Mouse (Mus musculus): ENCODE measurements around the gene Shcbp1l. TPM values are rescaled to one million over a fixed set of nuclear protein-coding genes. Genes with fewer than 3 reads are reported as not detected.
"Not testable (repeated sequence)": the region's sequence is repeated elsewhere in the genome, so short reads cannot be mapped to it uniquely, and the experiment has no call there.

The Shcbp1l gene
- polyA plus RNA-seq, 1 experiment from 2014 or later, result 0.21 TPM

DNA sequence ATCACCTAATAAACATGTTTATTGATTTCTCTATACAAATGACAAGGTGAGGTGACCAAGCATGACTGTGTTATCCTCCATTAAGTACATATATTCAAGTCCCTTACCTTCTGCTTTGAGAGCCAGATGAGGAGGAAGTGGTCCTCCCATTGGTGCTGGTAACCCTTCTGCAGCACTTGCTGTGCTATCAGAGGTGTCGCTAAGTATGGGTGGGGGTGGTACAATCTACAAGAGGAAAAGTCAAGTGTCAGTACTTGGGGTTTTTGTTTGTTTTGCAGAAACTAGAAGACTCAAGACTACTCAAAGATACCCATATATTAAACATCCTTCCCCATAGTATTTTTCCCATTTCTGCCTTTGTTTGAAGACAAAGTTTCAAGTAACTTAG is 56.1 kb downstream of the Shcbp1l start:
- Histone ChIP-seq H3K4me1 (ENCODE audit: insufficient read depth, low read length) (peaks cover 21% of the 10 kb centered on the region), H3K27me3 (ENCODE audit: insufficient read depth, low read length) (no peaks in the 10 kb centered on the region), H3K4me3 (ENCODE audit: low read length) (no peak overlapping the region), H3K27ac (ENCODE audit: low read length) (no peak overlapping the region), H3K9ac (replicated peaks; ENCODE audit: low read length) (no peak overlapping the region), H3K36me3 (ENCODE audit: insufficient read depth, low read length) (peaks cover 49% of the 10 kb centered on the region), H3K4me2 (replicated peaks; ENCODE audit: low read depth, low read length) (no peak overlapping the region), H3K9me3 (ENCODE audit: low read length) (no peaks in the 10 kb centered on the region)
- no peak for ATAC-seq (ENCODE audit: low FRiP score, low TSS enrichment)
- 68% methylated on average over 1 of the region's 1 CpGs for whole genome bisulfite sequencing

DNA sequence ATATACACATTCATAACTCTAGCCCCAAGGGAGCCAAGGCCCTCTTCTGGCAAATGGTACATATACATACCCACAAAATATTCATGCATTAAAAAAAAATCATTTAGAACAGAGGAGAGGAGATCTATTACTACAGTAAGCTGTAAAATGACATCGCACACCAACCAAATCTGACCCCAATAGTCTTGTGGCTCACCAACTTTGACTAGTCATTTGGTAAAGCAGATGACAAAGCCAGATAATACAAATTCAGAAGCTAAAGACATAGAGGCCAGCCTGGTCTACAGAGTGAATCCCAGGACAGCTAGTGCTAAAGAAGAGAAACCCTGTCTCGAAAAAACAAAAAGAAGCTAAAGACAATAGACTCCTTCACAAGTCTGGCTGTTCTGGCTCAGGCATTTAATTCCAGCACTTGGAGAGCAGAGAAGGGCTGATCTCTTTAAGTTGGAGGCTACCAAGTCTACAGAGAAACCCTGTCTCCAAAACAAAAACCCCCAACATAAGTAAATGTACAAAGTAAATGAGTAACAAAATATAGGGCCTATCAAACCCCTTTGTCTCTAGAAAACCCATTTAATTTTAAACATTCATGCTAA is 60.3 kb downstream of the Shcbp1l start:
- 32% methylated on average over 2 of the region's 2 CpGs for WGBS
- Histone ChIP-seq H3K9me3 (ENCODE audit: low read length) (no peaks in the 10 kb centered on the region), H3K36me3 (ENCODE audit: insufficient read depth, low read length) (peaks cover 19% of the 10 kb centered on the region), H3K27ac (ENCODE audit: low read length) (no peak overlapping the region), H3K9ac (replicated peaks; ENCODE audit: low read length) (peak overlapping the region; percentile 10), H3K4me1 (ENCODE audit: insufficient read depth, low read length) (peaks cover 25% of the 10 kb centered on the region), H3K27me3 (ENCODE audit: insufficient read depth, low read length) (no peaks in the 10 kb centered on the region), H3K4me3 (ENCODE audit: low read length) (peak overlapping the region; percentile 45), H3K4me2 (replicated peaks; ENCODE audit: low read depth, low read length) (peak overlapping the region; percentile 92)
- ATAC-seq (ENCODE audit: low FRiP score, low TSS enrichment), result no peak

DNA sequence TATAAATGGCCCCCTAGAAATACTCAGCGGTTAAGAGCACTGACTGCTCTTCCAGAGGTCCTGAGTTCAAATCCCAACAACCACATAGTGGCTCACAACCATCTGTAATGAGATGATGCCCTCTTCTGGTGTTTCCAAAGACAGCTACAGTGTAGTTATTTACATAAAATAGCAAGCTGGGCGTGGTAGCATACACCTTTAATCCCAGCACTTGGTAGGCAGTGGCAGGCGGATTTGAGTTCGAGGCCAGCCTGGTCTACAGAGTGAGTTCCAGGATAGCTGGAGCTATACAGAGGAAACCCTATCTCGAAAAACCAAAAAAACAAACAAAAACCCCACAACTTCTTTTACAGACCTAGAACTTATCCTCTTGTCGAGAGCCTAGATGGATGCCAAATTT is 61.2 kb downstream of the Shcbp1l start:
- Histone ChIP-seq H3K4me2 (replicated peaks; ENCODE audit: low read depth, low read length) (peak overlapping the region; percentile 92), H3K36me3 (ENCODE audit: insufficient read depth, low read length) (peaks cover 11% of the 10 kb centered on the region; the same call in 1 of the 2 replicates), H3K4me1 (ENCODE audit: insufficient read depth, low read length) (peaks cover 25% of the 10 kb centered on the region), H3K4me3 (ENCODE audit: low read length) (peak overlapping the region; percentile 100), H3K9ac (replicated peaks; ENCODE audit: low read length) (peak overlapping the region; percentile 99)
- not testable (repeated sequence) for H3K27me3 ChIP-seq (ENCODE audit: insufficient read depth, low read length); H3K9me3 ChIP-seq (ENCODE audit: low read length); H3K27ac ChIP-seq (ENCODE audit: low read length); ATAC-seq (ENCODE audit: low FRiP score, low TSS enrichment)
- 6% methylated on average over 6 of the region's 6 CpGs for WGBS

DNA sequence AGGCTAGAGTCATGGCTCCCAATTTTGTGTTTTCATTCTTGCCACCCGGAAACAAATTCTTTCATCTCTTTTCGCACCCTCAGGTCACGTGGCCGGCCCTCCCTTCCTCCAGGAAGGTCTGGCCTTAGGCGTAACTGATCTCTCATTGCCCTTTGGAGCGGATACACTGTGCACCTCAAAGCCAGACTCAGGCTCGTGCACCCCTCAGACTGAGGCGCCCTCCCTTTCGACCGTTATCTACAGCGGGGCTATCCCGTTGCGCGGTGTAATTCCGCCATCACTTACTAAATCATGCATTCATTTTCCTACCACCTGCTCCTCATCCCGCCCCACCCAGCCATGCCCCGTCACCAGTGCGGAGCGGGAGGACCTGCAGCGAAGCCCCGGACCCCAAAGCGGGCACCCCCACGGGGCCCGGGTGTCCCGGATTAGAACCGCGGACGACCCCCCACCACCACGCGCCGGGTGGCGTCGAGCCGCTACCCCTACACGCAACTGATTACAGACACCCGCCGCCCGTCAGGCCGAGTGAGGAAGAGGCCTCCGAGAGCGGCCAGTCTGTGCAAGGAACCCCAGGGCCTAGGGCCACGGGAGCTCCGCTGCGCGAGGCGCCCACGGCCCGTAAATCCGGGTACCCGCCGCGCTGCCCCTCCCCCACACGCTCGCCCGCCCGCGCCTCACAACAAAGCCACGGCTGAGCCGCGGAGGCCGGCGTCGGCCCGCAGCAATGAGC is 62.0 kb downstream of the Shcbp1l start:
- Histone ChIP-seq H3K4me3 (ENCODE audit: low read length) (peak overlapping the region; percentile 100), H3K9me3 (ENCODE audit: low read length) (no peaks in the 10 kb centered on the region), H3K27ac (ENCODE audit: low read length) (peak overlapping the region; percentile 90), H3K27me3 (ENCODE audit: insufficient read depth, low read length) (no peaks in the 10 kb centered on the region), H3K9ac (replicated peaks; ENCODE audit: low read length) (peak overlapping the region; percentile 99), H3K36me3 (ENCODE audit: insufficient read depth, low read length) (peaks cover 7% of the 10 kb centered on the region; the same call in 1 of the 2 replicates), H3K4me1 (ENCODE audit: insufficient read depth, low read length) (peaks cover 25% of the 10 kb centered on the region), H3K4me2 (replicated peaks; ENCODE audit: low read depth, low read length) (peak overlapping the region; percentile 92)
- under 1% methylated on average over 56 of the region's 64 CpGs for WGBS
- peak; percentile 77 for ATAC-seq (ENCODE audit: low FRiP score, low TSS enrichment)

DNA sequence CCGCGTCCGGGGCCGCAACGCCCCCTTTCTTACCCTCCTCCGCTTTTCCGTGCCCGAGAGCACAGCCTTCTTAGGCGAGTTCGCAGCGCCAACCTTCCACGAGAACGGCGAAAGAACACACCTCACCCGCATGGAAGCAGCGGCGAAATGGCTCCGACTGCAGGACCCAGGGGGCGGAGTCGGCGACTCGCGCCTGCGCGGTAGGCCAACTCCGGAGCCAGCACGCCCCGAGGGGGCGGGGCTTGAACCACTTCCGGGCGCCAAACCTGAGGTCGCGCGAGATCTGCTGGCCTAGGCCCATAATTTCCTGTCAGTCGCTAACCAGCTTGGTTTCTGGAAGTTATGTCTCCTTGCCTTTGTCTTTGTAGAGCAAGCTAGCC is 62.5 kb downstream of the Shcbp1l start, which contains the start of gene Dhx9:
Gene Dhx9 (minus strand): TSS at position 161 of the 380 bp plus-strand sequence.
- Histone ChIP-seq H3K27me3 (ENCODE audit: insufficient read depth, low read length) (no peaks in the 10 kb centered on the region), H3K27ac (ENCODE audit: low read length) (peak within 1 kb of the TSS; percentile 90), H3K9me3 (ENCODE audit: low read length) (no peaks in the 10 kb centered on the region), H3K4me1 (ENCODE audit: insufficient read depth, low read length) (peaks cover 25% of the 10 kb centered on the region), H3K36me3 (ENCODE audit: insufficient read depth, low read length) (peaks cover 4% of the 10 kb centered on the region; the same call in 1 of the 2 replicates), H3K4me3 (ENCODE audit: low read length) (peak within 1 kb of the TSS; percentile 100), H3K4me2 (replicated peaks; ENCODE audit: low read depth, low read length) (peak within 1 kb of the TSS; percentile 92), H3K9ac (replicated peaks; ENCODE audit: low read length) (peak within 1 kb of the TSS; percentile 99)
- peak; percentile 93 for ATAC-seq (ENCODE audit: low FRiP score, low TSS enrichment)
- WGBS, result under 1% methylated on average over 35 of the region's 35 CpGs

DNA sequence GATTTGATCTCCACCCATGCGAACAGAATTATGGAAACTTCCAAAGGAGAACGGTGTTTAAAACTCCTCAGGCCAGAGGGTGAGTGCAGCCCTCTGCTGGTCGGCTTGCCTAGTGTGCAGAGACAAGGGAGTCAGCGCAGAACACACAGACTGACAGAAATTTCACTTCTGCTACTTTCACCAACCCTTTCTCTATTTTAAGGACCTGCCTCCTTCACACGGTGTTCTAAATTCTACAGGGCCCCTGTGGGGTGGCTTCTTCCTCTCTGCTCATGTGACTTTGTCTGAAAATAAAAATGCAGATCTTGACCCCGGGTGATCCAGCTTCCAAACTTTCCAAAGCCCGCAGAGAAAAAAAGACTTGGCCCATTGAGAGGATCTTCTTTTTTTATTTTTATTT is 64.2 kb downstream of the Shcbp1l start:
- Histone ChIP-seq H3K4me2 (replicated peaks; ENCODE audit: low read depth, low read length) (no peak overlapping the region), H3K9ac (replicated peaks; ENCODE audit: low read length) (no peak overlapping the region), H3K9me3 (ENCODE audit: low read length) (no peaks in the 10 kb centered on the region), H3K36me3 (ENCODE audit: insufficient read depth, low read length) (no peaks in the 10 kb centered on the region), H3K27me3 (ENCODE audit: insufficient read depth, low read length) (no peaks in the 10 kb centered on the region), H3K27ac (ENCODE audit: low read length) (no peak overlapping the region), H3K4me1 (ENCODE audit: insufficient read depth, low read length) (peaks cover 19% of the 10 kb centered on the region), H3K4me3 (ENCODE audit: low read length) (no peak overlapping the region)
- WGBS, result 62% methylated on average over 7 of the region's 7 CpGs
- ATAC-seq (ENCODE audit: low FRiP score, low TSS enrichment), result no peak

DNA sequence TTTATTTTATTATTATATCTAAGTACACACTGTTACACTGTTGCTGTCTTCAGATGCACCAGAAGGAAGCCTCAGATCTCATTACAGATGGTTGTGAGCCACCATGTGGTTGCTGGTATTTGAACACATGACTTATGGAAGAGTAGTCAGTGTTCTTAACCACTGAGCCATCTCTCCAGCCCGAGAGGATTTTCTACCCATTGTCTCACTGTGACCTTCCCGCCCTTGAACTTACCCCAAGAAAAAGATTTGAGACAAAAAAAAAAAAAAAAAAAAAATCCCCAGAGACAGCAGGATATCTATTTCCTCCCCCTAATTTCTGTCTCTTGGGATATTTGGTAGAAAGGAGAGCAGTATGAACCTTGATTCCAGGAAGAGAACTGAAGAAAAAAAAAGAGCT is 64.6 kb downstream of the Shcbp1l start:
- no peak for ATAC-seq (ENCODE audit: low FRiP score, low TSS enrichment)

DNA sequence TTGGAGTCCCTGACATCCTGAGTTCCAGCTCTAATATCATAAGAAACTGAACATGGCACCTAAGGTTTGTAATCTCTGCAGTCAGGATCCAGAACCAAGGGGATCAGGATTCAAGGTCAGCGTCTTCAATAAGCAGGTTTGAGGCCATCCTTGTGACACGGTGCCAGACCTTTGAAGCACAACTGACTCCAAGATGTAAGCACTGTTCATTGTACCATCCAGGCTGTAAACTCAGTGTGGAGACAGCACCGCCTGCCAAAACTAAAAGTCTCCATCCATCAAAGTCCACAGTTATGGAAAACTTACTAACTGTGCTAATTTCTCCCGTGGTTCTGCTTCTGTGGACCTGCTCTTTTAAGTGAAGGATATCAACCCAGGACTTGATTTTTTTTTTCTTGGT is 65.0 kb downstream of the Shcbp1l start:
- Histone ChIP-seq H3K4me1 (ENCODE audit: insufficient read depth, low read length) (peaks cover 11% of the 10 kb centered on the region), H3K36me3 (ENCODE audit: insufficient read depth, low read length) (no peaks in the 10 kb centered on the region), H3K9me3 (ENCODE audit: low read length) (no peaks in the 10 kb centered on the region), H3K4me2 (replicated peaks; ENCODE audit: low read depth, low read length) (no peak overlapping the region), H3K27me3 (ENCODE audit: insufficient read depth, low read length) (no peaks in the 10 kb centered on the region), H3K9ac (replicated peaks; ENCODE audit: low read length) (no peak overlapping the region), H3K4me3 (ENCODE audit: low read length) (no peak overlapping the region), H3K27ac (ENCODE audit: low read length) (no peak overlapping the region)
- 84% methylated on average over 4 of the region's 4 CpGs for WGBS
- ATAC-seq (ENCODE audit: low FRiP score, low TSS enrichment), result no peak

More for the DNA sequence above, 64.6 kb downstream of the Shcbp1l start:
- Histone ChIP-seq H3K4me3 (ENCODE audit: low read length) (no peak overlapping the region), H3K4me1 (ENCODE audit: insufficient read depth, low read length) (peaks cover 15% of the 10 kb centered on the region), H3K36me3 (ENCODE audit: insufficient read depth, low read length) (no peaks in the 10 kb centered on the region), H3K4me2 (replicated peaks; ENCODE audit: low read depth, low read length) (no peak overlapping the region), H3K9ac (replicated peaks; ENCODE audit: low read length) (no peak overlapping the region), H3K27me3 (ENCODE audit: insufficient read depth, low read length) (no peaks in the 10 kb centered on the region), H3K27ac (ENCODE audit: low read length) (no peak overlapping the region), H3K9me3 (ENCODE audit: low read length) (no peaks in the 10 kb centered on the region)
- WGBS, result 59% methylated on average over 2 of the region's 2 CpGs

DNA sequence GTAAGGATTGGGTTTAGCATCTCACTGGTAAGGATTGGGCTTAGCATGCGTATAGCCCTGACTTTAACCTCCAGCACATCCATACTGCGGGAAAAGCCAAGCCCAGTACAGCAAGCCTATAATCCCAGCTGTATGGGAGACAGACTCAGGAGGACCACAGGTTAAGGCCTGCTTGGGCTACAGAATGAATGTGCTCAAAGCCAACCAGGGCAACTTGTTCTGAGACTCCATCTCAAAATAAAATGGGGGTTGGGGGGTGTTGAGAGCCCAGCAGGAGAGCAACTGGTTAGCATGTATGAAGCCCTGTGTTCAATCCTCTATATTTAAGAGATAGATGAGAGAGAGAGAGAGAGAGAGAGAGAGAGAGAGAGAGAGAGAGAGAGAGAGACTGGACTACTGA is 66.4 kb downstream of the Shcbp1l start:
- Histone ChIP-seq H3K27ac (ENCODE audit: low read length) (no peak overlapping the region), H3K27me3 (ENCODE audit: insufficient read depth, low read length) (no peaks in the 10 kb centered on the region), H3K4me3 (ENCODE audit: low read length) (no peak overlapping the region), H3K9ac (replicated peaks; ENCODE audit: low read length) (no peak overlapping the region), H3K36me3 (ENCODE audit: insufficient read depth, low read length) (no peaks in the 10 kb centered on the region), H3K4me2 (replicated peaks; ENCODE audit: low read depth, low read length) (no peak overlapping the region), H3K4me1 (ENCODE audit: insufficient read depth, low read length) (peaks cover under 1% of the 10 kb centered on the region; the same call in 1 of the 2 replicates), H3K9me3 (ENCODE audit: low read length) (no peaks in the 10 kb centered on the region)
- ATAC-seq (ENCODE audit: low FRiP score, low TSS enrichment), result no peak
- 81% methylated on average over 2 of the region's 2 CpGs for WGBS

DNA sequence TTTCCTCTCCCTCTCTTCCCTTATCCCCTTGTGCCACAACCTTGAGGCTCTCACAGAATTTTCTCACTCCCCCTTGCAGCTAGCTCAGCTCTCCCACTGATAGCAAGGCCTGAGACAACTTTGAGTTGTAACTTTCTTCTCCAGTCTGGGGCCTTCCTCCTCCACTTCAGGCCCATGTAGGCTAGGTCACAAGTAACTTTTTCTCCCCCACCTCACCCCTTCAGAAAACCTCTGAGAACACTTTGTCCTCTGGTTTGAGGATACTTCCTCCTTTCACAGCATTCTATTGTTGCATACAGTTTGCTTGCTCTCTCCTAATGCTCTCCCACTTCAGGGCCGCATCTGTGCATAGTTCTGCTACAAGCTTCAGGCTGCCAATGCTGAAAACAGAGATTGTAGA is 66.9 kb downstream of the Shcbp1l start:
- H3K4me2 ChIP-seq (replicated peaks; ENCODE audit: low read depth, low read length), result no peak overlapping the region
- no peak for ATAC-seq (ENCODE audit: low FRiP score, low TSS enrichment)
- H3K27me3 ChIP-seq (ENCODE audit: insufficient read depth, low read length), result no peaks in the 10 kb centered on the region
- H3K9me3 ChIP-seq (ENCODE audit: low read length), result no peaks in the 10 kb centered on the region
- whole genome bisulfite sequencing, result 95% methylated on average over 1 of the region's 1 CpGs
- no peak overlapping the region for H3K27ac ChIP-seq (ENCODE audit: low read length)
- H3K36me3 ChIP-seq (ENCODE audit: insufficient read depth, low read length), result no peaks in the 10 kb centered on the region
- no peak overlapping the region for H3K4me3 ChIP-seq (ENCODE audit: low read length)
- H3K9ac ChIP-seq (replicated peaks; ENCODE audit: low read length), result no peak overlapping the region
- no peaks in the 10 kb centered on the region for H3K4me1 ChIP-seq (ENCODE audit: insufficient read depth, low read length)
